Mouse (Mus musculus) liver, embryonic 14.5 days (tissue): Measurements from ENCODE around the gene Fam71f1.

ENCODE experiments used
- CTCF ChIP-seq: IDR thresholded peaks from 2 replicates; pipeline ENCODE4 v1.5.1; 2016; ENCODE audit warnings: antibody characterized with exemption, low read depth, control low read depth
- EP300 ChIP-seq: IDR thresholded peaks from 2 replicates; pipeline ENCODE4 v1.6.1; 2016; ENCODE audit warnings: antibody characterized with exemption, low read depth

DNA sequence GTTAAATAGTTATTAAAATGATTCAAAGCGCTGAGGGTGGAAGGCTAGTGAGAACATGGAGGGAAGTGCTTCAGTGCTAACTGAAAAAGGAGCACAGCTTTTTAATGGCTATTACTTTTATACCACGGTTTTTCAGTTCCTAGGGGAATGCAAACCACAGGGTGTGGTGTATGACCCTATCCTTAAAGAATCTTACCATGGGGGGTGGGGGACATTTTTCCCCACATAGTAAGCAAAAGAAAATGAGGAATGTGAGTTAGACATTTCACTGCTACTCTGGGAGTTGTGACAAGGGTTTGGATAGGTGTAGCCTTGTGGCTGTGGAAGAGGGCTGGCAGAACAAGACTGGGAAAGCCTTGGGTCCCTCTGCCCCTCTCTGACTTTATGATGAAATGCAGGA lies 1.7 kb upstream of the Fam71f1 start:
- no peak for TF ChIP-seq EP300
- no peak for TF ChIP-seq CTCF
